Mouse (Mus musculus): ENCODE results near the gene Olfr69. TPM values are rescaled to one million over a fixed set of nuclear protein-coding genes. Genes with fewer than 3 reads are reported as not detected.

Olfr69 gene
- polyA plus RNA-seq (2015; fragmentation: Nextera tagmentation; extraction: Ambion mirVana): 0.05 TPM in 1 of 2 replicates, not detected in the other

GRCm38 (mm10) chr7:103771494-103771893, at the start of gene Olfr69:
Gene Olfr69, minus strand, starts transcription at chr7:103771594.

GRCm38 (mm10) chr7:103813766-103814165, 42.4 kb upstream of the Olfr69 start, which contains the start of gene Hbb-bt:
Gene Hbb-bt, minus strand, starts transcription at chr7:103813996.

GRCm38 (mm10) chr7:103791721-103792120, 20.3 kb upstream of the Olfr69 start, which contains the start of gene Olfr67:
Gene Olfr67, minus strand, starts transcription at chr7:103791821.

GRCm38 (mm10) chr7:103779598-103779997, 8.2 kb upstream of the Olfr69 start, which contains the start of gene Olfr68:
Gene Olfr68, minus strand, starts transcription at chr7:103779698.

GRCm38 (mm10) chr7:103757233-103757632, 14.2 kb downstream of the Olfr69 start, which contains the start of gene Olfr630:
Gene Olfr630, minus strand, starts transcription at chr7:103757333.

GRCm38 (mm10) chr7:103744843-103745242, 26.6 kb downstream of the Olfr69 start, which contains the start of gene Olfr629:
Gene Olfr629, minus strand, starts transcription at chr7:103744943.

GRCm38 (mm10) chr7:103730074-103730473, 41.3 kb downstream of the Olfr69 start, which contains the start of gene Olfr628:
Gene Olfr628, plus strand, starts transcription at chr7:103730374.

Other genes with a start within 250 kb of the Olfr69 start
- not detected in 2 replicates for gene Olfr612, start 228.9 kb downstream of the Olfr69 start, polyA plus RNA-seq (2015; fragmentation: Nextera tagmentation; extraction: Ambion mirVana)
- gene Olfr613, start 223.5 kb downstream of the Olfr69 start, polyA plus RNA-seq (2015; fragmentation: Nextera tagmentation; extraction: Ambion mirVana): not detected in 2 replicates
- not detected in 2 replicates for gene Olfr615, start 215.5 kb downstream of the Olfr69 start, polyA plus RNA-seq (2015; fragmentation: Nextera tagmentation; extraction: Ambion mirVana)
- not detected in 2 replicates for gene Olfr616, start 202.5 kb downstream of the Olfr69 start, polyA plus RNA-seq (2015; fragmentation: Nextera tagmentation; extraction: Ambion mirVana)
- gene Olfr617, start 198.5 kb downstream of the Olfr69 start, polyA plus RNA-seq (2015; fragmentation: Nextera tagmentation; extraction: Ambion mirVana): not detected in 2 replicates
- not detected in 2 replicates for gene Olfr618, start 181.5 kb downstream of the Olfr69 start, polyA plus RNA-seq (2015; fragmentation: Nextera tagmentation; extraction: Ambion mirVana)
- not detected in 2 replicates for gene Olfr619, start 171.0 kb downstream of the Olfr69 start, polyA plus RNA-seq (2015; fragmentation: Nextera tagmentation; extraction: Ambion mirVana)
- not detected in 2 replicates for gene Olfr620, start 159.1 kb downstream of the Olfr69 start, polyA plus RNA-seq (2015; fragmentation: Nextera tagmentation; extraction: Ambion mirVana)
- not detected in 2 replicates for gene Olfr622, start 128.9 kb downstream of the Olfr69 start, polyA plus RNA-seq (2015; fragmentation: Nextera tagmentation; extraction: Ambion mirVana)
- gene Olfr623, start 107.9 kb downstream of the Olfr69 start, polyA plus RNA-seq (2015; fragmentation: Nextera tagmentation; extraction: Ambion mirVana): not detected in 2 replicates
- 0.02 and 0.08 TPM in 2 replicates for gene Olfr624, start 100.4 kb downstream of the Olfr69 start, polyA plus RNA-seq (2015; fragmentation: Nextera tagmentation; extraction: Ambion mirVana)
- not detected in 2 replicates for gene Olfr625-ps1, start 88.9 kb downstream of the Olfr69 start, polyA plus RNA-seq (2015; fragmentation: Nextera tagmentation; extraction: Ambion mirVana)
- gene Olfr243, start 56.9 kb downstream of the Olfr69 start, polyA plus RNA-seq (2015; fragmentation: Nextera tagmentation; extraction: Ambion mirVana): not detected in 2 replicates
- gene Olfr628, start 41.2 kb downstream of the Olfr69 start, polyA plus RNA-seq (2015; fragmentation: Nextera tagmentation; extraction: Ambion mirVana): not detected in 2 replicates
- gene Olfr629, start 26.7 kb downstream of the Olfr69 start, polyA plus RNA-seq (2015; fragmentation: Nextera tagmentation; extraction: Ambion mirVana): 0.14 and 0.19 TPM in 2 replicates
- not detected in 2 replicates for gene Olfr630, start 14.3 kb downstream of the Olfr69 start, polyA plus RNA-seq (2015; fragmentation: Nextera tagmentation; extraction: Ambion mirVana)
- gene Olfr68, start 8.1 kb upstream of the Olfr69 start, polyA plus RNA-seq (2015; fragmentation: Nextera tagmentation; extraction: Ambion mirVana): 0.02 TPM in 1 of 2 replicates, not detected in the other
- not detected in 2 replicates for gene Olfr67, start 20.2 kb upstream of the Olfr69 start, polyA plus RNA-seq (2015; fragmentation: Nextera tagmentation; extraction: Ambion mirVana)
- gene Hbb-bt, start 42.4 kb upstream of the Olfr69 start, polyA plus RNA-seq (2015; fragmentation: Nextera tagmentation; extraction: Ambion mirVana): 27,857 and 31,285 TPM in 2 replicates
- gene Hbb-bs, start 56.5 kb upstream of the Olfr69 start, polyA plus RNA-seq (2015; fragmentation: Nextera tagmentation; extraction: Ambion mirVana): 96,477 and 101,005 TPM in 2 replicates
- gene Hbb-bh2, start 68.9 kb upstream of the Olfr69 start, polyA plus RNA-seq (2015; fragmentation: Nextera tagmentation; extraction: Ambion mirVana): not detected in 2 replicates
- gene Hbb-bh1, start 71.6 kb upstream of the Olfr69 start, polyA plus RNA-seq (2015; fragmentation: Nextera tagmentation; extraction: Ambion mirVana): 1.3 and 1.9 TPM in 2 replicates
- gene Hbb-y, start 81.6 kb upstream of the Olfr69 start, polyA plus RNA-seq (2015; fragmentation: Nextera tagmentation; extraction: Ambion mirVana): 2.9 and 3.0 TPM in 2 replicates
- not detected in 2 replicates for gene Olfr66, start 114.7 kb upstream of the Olfr69 start, polyA plus RNA-seq (2015; fragmentation: Nextera tagmentation; extraction: Ambion mirVana)
- 0.02 TPM in 1 of 2 replicates, not detected in the other for gene Olfr64, start 122.9 kb upstream of the Olfr69 start, polyA plus RNA-seq (2015; fragmentation: Nextera tagmentation; extraction: Ambion mirVana)
- gene Olfr65, start 131.9 kb upstream of the Olfr69 start, polyA plus RNA-seq (2015; fragmentation: Nextera tagmentation; extraction: Ambion mirVana): not detected in 2 replicates
- gene Olfr631, start 157.2 kb upstream of the Olfr69 start, polyA plus RNA-seq (2015; fragmentation: Nextera tagmentation; extraction: Ambion mirVana): not detected in 2 replicates
- gene Olfr632, start 162.8 kb upstream of the Olfr69 start, polyA plus RNA-seq (2015; fragmentation: Nextera tagmentation; extraction: Ambion mirVana): 0.07 TPM in 1 of 2 replicates, not detected in the other
- not detected in 2 replicates for gene Olfr633, start 172.8 kb upstream of the Olfr69 start, polyA plus RNA-seq (2015; fragmentation: Nextera tagmentation; extraction: Ambion mirVana)
- not detected in 2 replicates for gene Olfr635, start 199.6 kb upstream of the Olfr69 start, polyA plus RNA-seq (2015; fragmentation: Nextera tagmentation; extraction: Ambion mirVana)
- not detected in 2 replicates for gene Olfr638, start 227.2 kb upstream of the Olfr69 start, polyA plus RNA-seq (2015; fragmentation: Nextera tagmentation; extraction: Ambion mirVana)
- gene Olfr639, start 245.7 kb upstream of the Olfr69 start, polyA plus RNA-seq (2015; fragmentation: Nextera tagmentation; extraction: Ambion mirVana): not detected in 2 replicates